Mouse (Mus musculus) neural tube, embryonic 11.5 days (tissue): ENCODE results near the gene Cdh23. TPM values are rescaled to one million over a fixed set of nuclear protein-coding genes. Genes with fewer than 3 reads are reported as not detected.

Experiments
- ATAC-seq: fragments of 200-750 bp; cut with Nextera tagmentation; 2 replicates; pipeline ENCODE4 v1.8.0; 2017; ENCODE audit warnings: moderate number of reproducible peaks, mild to moderate bottlenecking, moderate TSS enrichment, moderate library complexity; ENCODE audit not compliant: insufficient read depth, low FRiP score, low TSS enrichment
- DNase-seq: peaks from one replicate; pipeline ENCODE4 v3.0.0-alpha.2; 2015; ENCODE audit warnings: low spot score
- H3K27ac ChIP-seq: fragments of 300-500 bp; sonication (generic); 2 replicates; pipeline ENCODE4 v1.5.1; 2014; ENCODE audit warnings: low read depth, mild to moderate bottlenecking, low read length
- H3K27me3 ChIP-seq: fragments of 300-500 bp; sonication (generic); 2 replicates; pipeline ENCODE4 v1.6.1; 2014; ENCODE audit warnings: mild to moderate bottlenecking, low read length, mixed read lengths; ENCODE audit not compliant: control insufficient read depth, insufficient read depth
- H3K36me3 ChIP-seq: fragments of 300-500 bp; sonication (generic); 2 replicates; pipeline ENCODE4 v1.6.1; 2014; ENCODE audit warnings: mild to moderate bottlenecking, low read length, moderate library complexity, mixed read lengths; ENCODE audit not compliant: control insufficient read depth, insufficient read depth
- H3K4me1 ChIP-seq: fragments of 300-500 bp; sonication (generic); 2 replicates; pipeline ENCODE4 v1.6.1; 2014; ENCODE audit warnings: low read length, mixed read lengths; ENCODE audit not compliant: control insufficient read depth, insufficient read depth
- H3K4me2 ChIP-seq: fragments of 300-500 bp; sonication (generic); 2 replicates; pipeline ENCODE4 v1.6.1; 2014; ENCODE audit warnings: low read depth, mild to moderate bottlenecking, moderate library complexity
- H3K4me3 ChIP-seq: fragments of 300-500 bp; sonication (generic); 2 replicates; pipeline ENCODE4 v1.5.1; 2014; ENCODE audit warnings: low read depth, low read length
- H3K9ac ChIP-seq: fragments of 300-500 bp; sonication (generic); 2 replicates; pipeline ENCODE4 v1.6.1; 2014; ENCODE audit warnings: mild to moderate bottlenecking, low read length
- H3K9me3 ChIP-seq: fragments of 300-500 bp; sonication (generic); 2 replicates; pipeline ENCODE4 v1.6.1; 2016; ENCODE audit warnings: low read length; ENCODE audit not compliant: control insufficient read depth
- WGBS: fragments of 180-500 bp; shearing (Covaris S2); extraction: QIAGEN DNeasy Blood & Tissue Kit; methylation state at CpG from one replicate; pipeline ENCODE4 v1.1.7; 2014; 5-methylcytosine and 5-hydroxymethylcytosine counted together
- polyA plus RNA-seq: library from polyadenylated mRNA; unstranded; fragments of >200 nt; fragmentation: Nextera tagmentation; extraction: Ambion mirVana; gene quantifications from 2 replicates; pipeline ENCODE4 v1.2.1, GENCODE M21; 2014

The Cdh23 gene
- polyA plus RNA-seq, 1 experiment from 2014 or later: 0.50 TPM

- H3K9ac ChIP-seq: no peak overlapping the region
- H3K4me3 ChIP-seq: no peak overlapping the region
- no peak overlapping the region for H3K4me2 ChIP-seq
- 20% methylated on average over 7 of the region's 7 CpGs for WGBS
- no peaks in the 10 kb centered on the region for H3K9me3 ChIP-seq
- H3K27me3 ChIP-seq: peaks cover 56% of the 10 kb centered on the region
- H3K36me3 ChIP-seq: no peaks in the 10 kb centered on the region
- no peak overlapping the region for H3K27ac ChIP-seq
- ATAC-seq: peak; percentile 38; the same call in 1 of the 2 replicates
- peaks cover 10% of the 10 kb centered on the region; the same call in 1 of the 2 replicates for H3K4me1 ChIP-seq
- DNase-seq: no peak
Measured at GRCm38 (mm10) chr10:60590241-60590640, 106.0 kb downstream of the Cdh23 start.

GRCm38 (mm10) chr10:60585691-60586090 is 110.6 kb downstream of the Cdh23 start:
- Histone ChIP-seq H3K27me3 (peaks cover 58% of the 10 kb centered on the region), H3K36me3 (no peaks in the 10 kb centered on the region), H3K9ac (no peak overlapping the region), H3K4me1 (peaks cover 6% of the 10 kb centered on the region; the same call in 1 of the 2 replicates), H3K4me2 (no peak overlapping the region), H3K4me3 (no peak overlapping the region), H3K27ac (no peak overlapping the region), H3K9me3 (no peaks in the 10 kb centered on the region)
- ATAC-seq (no peak), DNase-seq (no peak)
- WGBS: 71% methylated on average over 6 of the region's 6 CpGs

GRCm38 (mm10) chr10:60582956-60583355 is 113.3 kb downstream of the Cdh23 start:
- Histone ChIP-seq H3K27me3 (peaks cover 56% of the 10 kb centered on the region), H3K4me2 (no peak overlapping the region), H3K4me3 (no peak overlapping the region), H3K36me3 (no peaks in the 10 kb centered on the region), H3K4me1 (no peaks in the 10 kb centered on the region), H3K9me3 (no peaks in the 10 kb centered on the region), H3K9ac (no peak overlapping the region), H3K27ac (no peak overlapping the region)
- peak; percentile 65 for DNase-seq
- WGBS: 40% methylated on average over 15 of the region's 15 CpGs
- no peak for ATAC-seq

GRCm38 (mm10) chr10:60580666-60581065 is 115.6 kb downstream of the Cdh23 start:
- no peak for ATAC-seq
- no peaks in the 10 kb centered on the region for H3K36me3 ChIP-seq
- H3K4me2 ChIP-seq: no peak overlapping the region
- 50% methylated on average over 15 of the region's 15 CpGs for WGBS
- H3K27ac ChIP-seq: no peak overlapping the region
- no peaks in the 10 kb centered on the region for H3K9me3 ChIP-seq
- no peak overlapping the region for H3K4me3 ChIP-seq
- no peaks in the 10 kb centered on the region for H3K4me1 ChIP-seq
- H3K27me3 ChIP-seq: peaks cover 47% of the 10 kb centered on the region
- no peak for DNase-seq
- no peak overlapping the region for H3K9ac ChIP-seq

- Histone ChIP-seq H3K4me1 (no peaks in the 10 kb centered on the region), H3K9ac (no peak overlapping the region), H3K9me3 (no peaks in the 10 kb centered on the region), H3K4me3 (no peak overlapping the region), H3K27ac (no peak overlapping the region), H3K4me2 (no peak overlapping the region), H3K27me3 (peaks cover 34% of the 10 kb centered on the region), H3K36me3 (no peaks in the 10 kb centered on the region)
- WGBS: 57% methylated on average over 12 of the region's 12 CpGs
- DNase-seq (no peak), ATAC-seq (no peak)
Measured at GRCm38 (mm10) chr10:60578738-60579538, 117.4 kb downstream of the Cdh23 start.

- H3K9me3 ChIP-seq: no peaks in the 10 kb centered on the region
- DNase-seq (no peak), ATAC-seq (no peak)
- H3K9ac ChIP-seq: no peak overlapping the region
- no peak overlapping the region for H3K4me3 ChIP-seq
- H3K4me1 ChIP-seq: no peaks in the 10 kb centered on the region
- WGBS: 89% methylated on average over 12 of the region's 12 CpGs
- H3K36me3 ChIP-seq: no peaks in the 10 kb centered on the region
- no peak overlapping the region for H3K27ac ChIP-seq
- H3K27me3 ChIP-seq: peaks cover 30% of the 10 kb centered on the region
- no peak overlapping the region for H3K4me2 ChIP-seq
Measured at GRCm38 (mm10) chr10:60577920-60578737, 118.2 kb downstream of the Cdh23 start.

- no peaks in the 10 kb centered on the region for H3K36me3 ChIP-seq
- H3K9me3 ChIP-seq: no peaks in the 10 kb centered on the region
- DNase-seq: no peak
- H3K27ac ChIP-seq: no peak overlapping the region
- 75% methylated on average over 13 of the region's 13 CpGs for WGBS
- no peak overlapping the region for H3K4me2 ChIP-seq
- H3K4me1 ChIP-seq: no peaks in the 10 kb centered on the region
- H3K9ac ChIP-seq: no peak overlapping the region
- peaks cover 27% of the 10 kb centered on the region for H3K27me3 ChIP-seq
- H3K4me3 ChIP-seq: no peak overlapping the region
- no peak for ATAC-seq
Measured at GRCm38 (mm10) chr10:60577125-60577919, 119.0 kb downstream of the Cdh23 start.

GRCm38 (mm10) chr10:60574851-60575250 is 121.4 kb downstream of the Cdh23 start:
- Histone ChIP-seq H3K4me1 (no peaks in the 10 kb centered on the region; the same call in 1 of the 2 replicates), H3K27me3 (peaks cover 11% of the 10 kb centered on the region; the same call in 1 of the 2 replicates), H3K9ac (no peak overlapping the region), H3K27ac (no peak overlapping the region), H3K4me3 (no peak overlapping the region), H3K4me2 (no peak overlapping the region), H3K9me3 (no peaks in the 10 kb centered on the region), H3K36me3 (no peaks in the 10 kb centered on the region)
- DNase-seq: no peak
- ATAC-seq: no peak
- 81% methylated on average over 3 of the region's 3 CpGs for WGBS
